Mouse (Mus musculus): Measurements from ENCODE around the gene As3mt.
A peak's percentile ranks its signal among the peaks of the same experiment; 100 is the strongest.

As3mt gene

DNA sequence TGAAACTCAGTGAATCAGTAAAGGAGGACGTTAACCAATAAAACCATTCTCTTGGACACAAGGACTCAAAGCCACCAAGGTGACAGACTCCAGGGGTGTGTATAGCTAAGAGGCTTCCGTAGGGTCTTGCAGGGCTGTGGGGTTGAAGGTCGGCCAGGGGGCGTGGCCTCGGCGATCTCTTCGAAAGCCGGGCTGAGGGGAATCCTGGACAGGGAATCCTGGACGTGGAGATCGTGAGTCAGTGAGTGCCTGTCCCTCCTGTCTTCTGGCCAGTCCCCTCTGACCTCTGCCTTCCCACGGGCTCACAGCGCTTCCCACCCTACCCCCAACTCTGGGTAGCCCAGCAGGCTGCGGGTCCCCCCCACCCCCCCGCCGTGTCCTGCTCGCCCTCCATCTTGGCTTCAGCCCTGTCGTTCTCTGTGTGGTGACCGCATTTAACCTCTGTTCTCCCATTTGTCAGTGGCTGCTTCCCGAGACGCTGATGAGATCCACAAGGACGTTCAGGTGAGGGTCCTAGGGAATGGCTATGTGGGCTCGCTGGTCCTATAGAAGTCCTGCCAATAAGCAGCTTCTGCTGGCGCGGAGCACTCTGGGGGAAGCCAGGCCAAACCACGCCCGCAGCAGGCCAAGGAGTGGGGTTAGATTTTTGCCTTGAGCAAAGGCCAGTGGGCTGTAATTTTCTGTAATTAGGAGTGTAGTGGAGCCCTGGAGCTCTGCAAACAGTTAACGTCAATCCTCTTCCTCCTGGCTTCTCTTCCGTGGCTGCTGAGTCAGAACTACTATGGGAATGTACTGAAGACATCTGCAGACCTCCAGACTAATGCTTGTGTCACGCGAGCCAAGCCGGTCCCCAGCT lies at the start of gene As3mt:
Gene As3mt, plus strand, starts transcription at position 163 of the 856 bp plus-strand sequence.
- peak; percentile 60 to 83 for DNase-seq (ENCODE audit: low spot score in 2 of 2)

DNA sequence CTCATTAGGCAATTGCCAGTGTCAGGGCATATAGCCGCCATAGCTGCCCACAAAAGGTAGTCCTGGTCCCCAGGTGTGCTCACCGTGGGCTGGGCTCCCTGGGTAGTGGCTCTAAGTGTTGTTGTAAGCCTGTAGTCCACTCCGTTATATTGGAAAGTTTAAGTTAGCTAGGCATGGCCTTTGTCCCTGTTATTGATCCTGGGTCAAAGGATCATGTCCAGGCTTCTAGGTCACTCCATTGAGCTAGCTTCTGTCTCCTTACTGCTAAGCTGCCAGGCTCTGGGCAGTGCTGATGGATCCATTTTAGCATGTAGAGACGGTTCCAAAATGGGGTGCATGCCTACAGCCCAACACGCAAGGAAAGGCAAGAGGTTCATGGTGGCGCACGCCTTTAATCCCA lies 48.9 kb upstream of the As3mt start:
- DNase-seq (ENCODE audit: low spot score in 2 of 2), result no peak

DNA sequence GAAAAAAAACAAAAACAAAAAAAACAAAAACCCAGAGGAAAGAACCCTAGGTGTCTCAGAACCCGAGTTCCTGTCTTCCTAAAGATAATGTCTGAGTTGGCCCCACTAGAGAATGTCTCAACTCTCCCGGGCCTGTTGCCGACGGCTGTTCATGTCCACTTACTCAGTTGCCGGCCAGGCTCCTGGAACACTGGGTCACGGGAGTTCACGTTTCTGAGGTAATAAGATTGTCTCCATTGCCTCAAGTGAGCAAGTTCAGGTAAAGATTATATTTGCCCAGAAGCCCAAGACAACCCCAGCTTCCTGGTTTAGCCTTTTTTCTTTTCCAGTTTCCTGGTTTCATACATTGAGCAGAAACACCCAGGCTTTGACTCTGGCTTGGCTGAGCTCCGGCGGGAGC lies 48.4 kb upstream of the As3mt start:
- no peak for DNase-seq (ENCODE audit: low spot score in 2 of 2)

DNA sequence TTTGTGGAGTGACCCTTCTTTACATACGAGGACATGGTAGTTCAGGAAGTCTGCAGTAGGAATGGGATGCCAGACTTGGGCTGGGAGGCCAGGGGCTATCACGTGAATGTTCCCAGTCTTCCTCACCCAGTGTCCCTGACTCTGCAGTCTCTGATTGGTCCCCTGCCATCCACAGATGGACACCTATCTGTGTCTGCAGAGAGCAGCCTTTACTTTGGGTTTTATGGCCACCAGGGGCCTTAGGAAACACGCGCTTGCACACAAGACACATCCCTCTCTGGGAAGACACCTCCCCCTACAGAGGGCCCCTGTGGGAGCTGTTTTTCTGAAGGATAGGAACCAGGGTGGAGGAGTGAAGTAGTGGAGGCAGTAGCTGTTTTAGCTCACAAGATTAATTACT lies 45.7 kb upstream of the As3mt start:
- DNase-seq (ENCODE audit: low spot score in 2 of 2), result no peak

DNA sequence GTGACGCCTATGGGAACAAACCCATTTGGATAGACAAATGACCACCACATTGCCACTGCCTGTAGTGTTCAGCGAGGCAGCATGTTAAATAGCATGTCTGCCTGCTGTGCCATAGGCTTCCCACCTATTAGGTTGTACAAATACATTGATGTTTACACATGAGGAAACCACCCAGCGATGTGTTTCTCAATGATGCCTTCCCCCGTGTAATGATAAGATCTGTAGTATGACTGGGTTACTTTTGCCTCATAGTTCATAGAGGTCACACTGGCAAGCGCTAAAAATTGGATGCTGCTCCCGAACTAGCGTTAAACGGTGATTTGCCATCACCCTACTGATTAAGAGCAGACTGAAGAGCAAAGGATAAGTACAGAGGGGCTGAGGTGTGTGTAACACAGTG lies 45.0 kb upstream of the As3mt start:
- no peak for DNase-seq (ENCODE audit: low spot score in 2 of 2)

DNA sequence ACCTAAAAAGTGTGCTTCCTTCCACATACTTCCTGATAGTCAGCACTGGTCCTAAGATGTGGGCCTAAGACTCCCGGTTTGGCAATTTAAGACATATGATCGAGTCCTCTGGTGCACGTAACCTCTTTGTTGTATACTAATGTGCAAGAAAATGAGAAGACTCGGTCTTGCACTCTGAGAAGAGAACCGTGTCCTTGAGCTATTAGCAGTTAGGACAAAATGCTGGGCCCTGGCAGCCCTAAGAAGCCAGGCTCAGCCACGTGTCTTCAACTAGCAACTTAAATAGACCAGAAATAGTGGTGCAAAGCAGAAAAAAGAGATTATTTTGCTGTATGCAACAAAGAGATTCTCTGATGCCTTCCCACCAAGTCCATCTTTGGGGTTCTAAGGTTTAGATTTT lies 44.5 kb upstream of the As3mt start:
- no peak for DNase-seq (ENCODE audit: low spot score in 2 of 2)

DNA sequence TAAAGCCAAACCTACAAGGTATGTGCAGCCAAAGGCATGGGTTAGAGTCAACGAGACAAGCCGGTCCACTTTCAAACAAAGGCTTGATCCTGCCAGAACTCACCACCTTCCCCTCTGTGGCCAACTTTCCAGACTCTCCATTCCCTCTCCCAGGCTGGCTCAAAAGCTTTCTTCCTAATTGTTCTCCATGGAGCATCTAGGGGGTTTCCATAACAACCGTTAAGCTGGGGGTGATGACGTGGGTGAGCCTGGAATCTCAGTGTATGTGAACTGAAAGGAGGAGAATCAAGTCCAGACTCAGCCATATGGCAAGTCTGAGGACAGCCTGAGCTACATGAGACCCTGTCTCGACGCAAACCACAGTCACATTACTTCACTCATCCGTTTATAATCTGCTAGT lies 41.8 kb upstream of the As3mt start:
- DNase-seq (ENCODE audit: low spot score in 2 of 2), result no peak

DNA sequence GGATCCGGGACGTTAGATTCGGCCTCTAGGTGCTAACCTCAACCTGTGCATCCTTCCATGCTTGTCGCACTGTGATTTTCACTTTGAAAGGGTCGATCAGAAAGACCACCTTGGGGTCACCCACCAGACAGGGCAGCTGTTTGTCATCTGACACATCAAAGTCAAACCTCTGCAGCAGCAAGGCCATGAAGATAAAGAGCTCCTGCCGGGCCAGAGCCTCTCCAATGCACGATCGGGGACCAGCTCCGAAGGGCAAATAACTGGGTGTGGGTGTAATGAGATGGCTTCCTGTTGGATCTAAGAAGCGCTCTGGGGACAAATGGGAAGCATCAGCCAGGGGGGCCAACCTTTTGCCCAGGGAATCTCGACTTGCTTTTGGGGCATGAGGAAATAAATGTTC lies 40.0 kb upstream of the As3mt start:
- no peak for DNase-seq (ENCODE audit: low spot score in 2 of 2)

DNA sequence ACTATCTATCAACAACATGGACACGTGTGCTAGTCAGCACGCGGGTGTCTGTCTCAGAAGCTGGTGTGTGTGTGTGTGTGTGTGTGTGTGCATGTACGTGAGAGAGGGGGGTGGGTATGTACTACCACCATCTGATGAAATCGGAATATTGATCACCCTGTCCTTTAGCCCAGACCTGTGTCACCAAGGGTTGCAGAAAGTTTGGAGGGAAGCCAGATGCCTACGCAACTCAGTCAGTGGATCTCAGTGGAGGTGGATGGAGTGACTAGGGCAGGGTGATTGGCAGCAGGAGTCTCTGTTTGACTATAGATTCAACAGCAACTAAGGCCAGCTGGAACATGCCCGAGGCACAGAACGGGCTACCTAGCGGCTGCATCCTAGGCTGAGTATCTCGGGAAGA lies 39.0 kb upstream of the As3mt start:
- no peak for DNase-seq (ENCODE audit: low spot score in 2 of 2)

DNA sequence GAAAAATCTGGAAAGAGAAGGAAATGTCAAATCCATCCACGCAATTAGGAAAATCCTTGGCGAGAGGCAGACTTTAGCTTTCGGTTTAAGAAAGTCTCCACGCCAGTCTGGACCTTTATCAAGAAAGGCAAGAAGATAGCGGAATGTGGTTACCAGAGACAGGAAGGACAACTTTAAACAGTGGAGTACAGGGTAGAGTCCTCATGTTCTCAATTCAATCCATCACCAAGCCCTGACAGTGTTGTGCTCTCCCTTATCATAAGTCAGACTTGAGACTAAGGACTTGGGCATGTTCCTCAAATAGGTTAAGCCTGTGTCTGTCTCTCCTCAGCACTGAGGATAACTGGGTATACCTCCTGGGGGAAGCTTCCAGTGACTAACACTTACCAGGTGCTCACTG lies 37.5 kb upstream of the As3mt start:
- DNase-seq (ENCODE audit: low spot score in 2 of 2), result no peak

DNA sequence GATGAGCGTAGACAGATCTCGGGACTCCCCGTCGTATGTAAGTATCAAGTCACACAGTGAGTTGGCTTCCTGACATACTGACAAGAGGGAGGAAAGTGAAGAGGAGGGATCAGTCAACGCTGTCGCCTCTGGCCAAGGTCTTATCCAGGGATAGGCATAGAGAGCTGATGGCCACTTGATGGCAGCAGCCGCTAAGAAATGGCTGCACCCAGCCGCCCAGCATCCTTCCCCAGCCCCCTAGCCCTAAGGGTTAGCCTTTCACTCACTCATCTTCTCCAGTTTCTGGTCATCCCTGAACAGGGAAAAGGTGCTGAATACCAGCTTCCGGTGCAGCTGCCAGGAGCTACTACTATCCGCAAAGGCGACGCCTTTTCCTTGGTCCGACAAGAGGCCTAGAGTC lies 36.6 kb upstream of the As3mt start:
- DNase-seq (ENCODE audit: low spot score in 2 of 2), result peak; percentile 34 to 75

DNA sequence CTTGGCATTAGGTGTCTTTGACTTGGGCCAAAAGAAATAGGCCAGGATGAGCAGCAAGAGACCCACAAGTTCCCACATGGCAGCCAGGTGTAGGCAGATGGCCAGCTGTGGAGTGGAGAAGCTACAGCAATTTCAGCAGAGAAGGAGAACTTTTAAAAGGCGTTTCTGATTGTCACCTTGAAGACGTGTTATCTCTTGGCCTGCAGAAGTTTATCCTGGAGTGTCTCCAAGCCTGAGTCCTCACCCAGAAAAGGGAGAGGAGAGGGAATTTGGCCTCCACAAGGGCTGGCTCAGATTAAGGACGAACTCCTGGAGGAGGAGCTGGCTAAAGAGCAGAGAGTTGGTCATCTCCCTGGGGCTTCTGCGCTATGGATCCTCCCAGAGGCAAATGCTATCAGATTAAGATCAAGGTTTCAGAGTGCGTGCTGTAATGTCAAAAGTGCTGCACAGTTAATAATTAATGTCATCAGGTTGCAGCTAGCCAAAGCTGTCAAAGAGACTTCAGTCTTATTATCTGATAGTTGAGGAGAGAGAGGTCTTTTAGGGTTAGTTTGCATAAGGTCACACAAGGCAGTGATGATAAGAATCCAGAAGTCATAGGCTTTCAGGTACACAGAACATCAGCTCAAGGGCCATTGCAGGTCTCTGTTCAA lies 34.4 kb upstream of the As3mt start, which contains the start of gene Cyp17a1:
Gene Cyp17a1, minus strand, starts transcription at position 407 of the 653 bp plus-strand sequence.
- DNase-seq (ENCODE audit: low spot score in 2 of 2), result no peak

DNA sequence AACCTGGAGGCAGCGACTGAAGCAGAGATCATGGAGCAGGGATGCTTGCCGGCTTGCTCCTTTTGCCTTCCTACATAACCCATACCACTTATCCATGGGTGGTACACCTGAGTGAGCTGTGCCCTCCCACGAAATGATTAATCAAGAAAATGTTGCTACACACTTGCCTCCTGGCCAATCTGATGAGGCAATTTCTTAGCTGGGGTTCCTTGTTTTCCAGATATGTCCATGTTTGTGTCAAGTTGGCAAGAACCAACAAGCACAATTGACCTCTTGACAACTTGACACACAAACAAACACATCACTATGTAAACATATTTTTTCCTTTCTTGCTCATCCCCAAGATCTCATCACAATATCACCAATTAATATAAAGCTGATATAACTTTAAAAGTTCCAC lies 31.6 kb upstream of the As3mt start:
- no peak for DNase-seq (ENCODE audit: low spot score in 2 of 2)

DNA sequence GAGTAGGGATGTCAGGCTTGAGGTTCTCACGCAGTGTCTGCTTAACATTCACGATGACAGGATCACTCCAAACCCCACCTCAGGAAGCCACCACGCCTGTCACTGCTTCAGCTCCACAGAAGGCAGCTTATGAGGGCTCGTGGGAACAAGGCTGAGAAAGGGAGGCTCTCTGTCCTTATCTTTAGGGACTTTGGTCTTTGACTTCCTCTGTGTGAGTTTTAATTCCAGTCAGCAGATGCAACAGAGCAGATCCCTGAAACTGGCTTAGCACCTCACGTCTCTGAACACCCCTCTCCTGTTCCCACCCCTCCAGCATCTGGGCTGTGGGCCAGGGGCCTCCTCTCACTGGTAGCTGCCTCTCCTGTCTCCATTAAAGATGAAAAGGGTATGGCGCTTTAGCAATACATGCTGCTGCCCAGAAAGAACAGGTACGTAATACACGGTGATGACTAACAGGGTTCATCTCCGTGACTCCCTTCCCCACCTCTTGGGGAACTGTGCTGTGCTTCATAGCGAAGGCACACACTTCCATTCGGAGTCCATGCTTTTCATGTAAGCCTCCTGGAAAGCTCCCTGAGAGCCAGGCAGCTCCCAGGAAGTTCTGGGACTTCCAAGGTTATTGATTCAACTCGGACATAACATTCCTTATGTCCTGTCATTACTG lies 27.4 kb upstream of the As3mt start:
- no peak for DNase-seq (ENCODE audit: low spot score in 2 of 2)

DNA sequence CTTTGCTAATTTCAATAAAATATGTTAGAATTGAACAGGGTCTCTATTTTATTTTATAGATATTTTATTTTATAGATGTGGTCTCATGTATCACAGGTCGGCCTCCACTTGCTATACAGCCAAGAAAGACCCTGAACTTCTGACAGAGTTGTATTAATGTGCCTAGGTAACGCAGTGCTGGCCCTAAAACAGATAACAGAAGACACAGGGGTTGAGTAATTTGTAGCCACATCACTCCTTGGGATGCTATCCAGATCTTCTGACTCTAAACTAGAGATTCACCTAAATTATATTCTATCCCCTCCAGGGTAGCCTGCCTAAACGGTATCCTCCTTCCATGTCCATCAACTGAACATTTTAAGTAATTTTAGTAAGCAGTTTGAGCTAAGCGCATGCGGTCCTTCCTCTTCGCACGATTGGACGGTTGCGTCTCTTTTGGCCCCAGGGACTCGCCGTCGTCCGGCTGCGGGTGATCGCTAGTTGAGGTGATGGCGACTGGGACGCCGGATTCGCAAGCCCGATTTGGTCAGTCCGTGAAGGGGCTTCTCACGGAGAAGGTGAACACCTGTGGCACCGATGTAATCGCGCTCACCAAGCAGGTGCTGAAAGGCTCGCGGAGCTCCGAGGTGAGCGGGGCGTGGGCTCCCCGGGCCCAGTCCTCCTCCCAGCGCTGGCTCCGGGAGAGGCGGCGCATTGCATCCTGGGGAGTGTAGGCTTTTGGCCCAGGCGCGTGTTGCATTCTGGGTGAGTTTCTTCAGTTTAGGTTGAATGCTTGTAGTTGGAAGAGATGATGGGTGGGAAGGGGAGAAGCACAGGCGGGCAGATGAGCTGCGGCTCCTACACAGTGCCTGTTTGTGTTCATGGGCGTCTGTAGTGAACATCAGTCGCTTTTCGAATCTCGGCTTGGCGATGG lies 17.5 kb upstream of the As3mt start, which contains the start of gene Borcs7:
Gene Borcs7, plus strand, starts transcription at position 447 of the 913 bp plus-strand sequence.
- peak; percentile 87 to 90 for DNase-seq (ENCODE audit: low spot score in 2 of 2)

DNA sequence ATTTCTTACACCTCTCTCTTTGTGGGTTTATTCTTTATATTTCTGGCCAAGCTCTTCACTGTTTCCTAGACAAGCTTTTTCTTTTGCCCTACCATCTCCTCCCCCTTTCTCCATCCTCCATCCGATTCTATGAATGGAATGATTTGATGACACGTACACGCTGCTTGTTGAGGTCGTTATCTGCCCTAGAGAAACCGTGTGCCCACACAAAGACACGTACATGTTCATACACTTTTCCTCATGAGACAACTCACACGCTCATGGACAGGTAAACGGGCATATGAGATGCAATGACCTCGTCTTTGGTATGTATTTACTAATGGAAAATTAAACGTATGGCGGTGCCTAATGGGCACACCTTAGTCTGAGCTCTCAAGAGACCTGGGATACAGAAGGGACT lies 16.9 kb upstream of the As3mt start:
- no peak for DNase-seq (ENCODE audit: low spot score in 2 of 2)

DNA sequence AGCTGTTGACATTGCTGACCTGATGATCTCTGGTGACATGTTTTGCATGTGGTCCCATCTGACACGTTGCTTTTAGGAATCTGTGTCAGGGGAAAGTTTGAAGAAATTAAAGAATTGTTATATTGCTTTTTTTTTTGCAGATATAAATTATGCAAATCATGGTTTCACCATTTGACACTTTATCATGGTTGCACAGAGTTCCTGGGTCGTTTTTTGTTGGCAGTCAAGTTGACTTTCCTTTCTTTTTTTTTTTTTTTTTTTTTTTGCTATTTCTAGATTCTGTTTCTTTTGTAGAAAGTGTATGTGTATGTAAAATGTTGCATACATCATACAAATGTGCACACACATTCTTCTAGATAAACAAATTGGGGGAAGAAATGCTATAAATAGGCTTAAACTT lies 16.2 kb upstream of the As3mt start:
- no peak for DNase-seq (ENCODE audit: low spot score in 2 of 2)

DNA sequence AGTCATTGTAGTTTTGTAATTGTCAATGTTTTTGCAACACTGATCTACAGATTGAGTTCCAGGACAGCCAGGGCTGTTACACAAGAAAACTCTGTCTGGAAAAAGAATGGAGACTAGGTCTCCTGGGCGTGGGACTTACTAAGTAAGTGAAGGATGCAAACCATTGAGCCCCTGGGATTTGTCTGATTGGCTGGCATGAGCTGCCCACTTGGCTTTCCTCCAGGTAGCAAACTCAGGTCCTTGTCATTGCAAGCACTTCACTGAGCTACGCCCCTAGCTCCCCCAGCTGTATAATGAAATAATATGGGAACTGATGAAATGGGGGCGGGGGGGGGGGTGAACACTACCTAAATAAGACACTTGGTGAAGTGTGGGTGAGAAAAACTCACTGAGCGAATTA lies 14.1 kb upstream of the As3mt start:
- no peak for DNase-seq (ENCODE audit: low spot score in 2 of 2)

DNA sequence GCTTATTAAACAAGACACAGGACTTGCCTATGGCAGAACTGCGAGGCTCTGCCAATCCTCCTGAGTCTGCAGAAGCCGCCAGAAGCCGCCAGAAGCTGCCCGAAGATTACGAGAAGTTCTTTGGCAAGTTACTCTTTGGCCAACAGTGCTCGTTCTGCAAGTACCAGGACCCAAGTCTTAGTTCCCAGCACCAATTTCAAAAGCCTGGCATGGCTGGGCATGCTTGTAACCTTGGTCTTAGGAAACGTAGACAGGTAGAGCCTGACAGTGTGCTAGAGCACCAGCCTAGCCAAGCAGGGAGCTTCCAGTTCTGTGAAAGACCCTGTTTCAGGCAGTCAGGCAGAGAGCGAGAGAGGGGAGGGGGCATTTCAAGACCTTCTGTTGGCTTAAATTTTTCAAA lies 10.8 kb upstream of the As3mt start:
- DNase-seq (ENCODE audit: low spot score in 2 of 2), result no peak

DNA sequence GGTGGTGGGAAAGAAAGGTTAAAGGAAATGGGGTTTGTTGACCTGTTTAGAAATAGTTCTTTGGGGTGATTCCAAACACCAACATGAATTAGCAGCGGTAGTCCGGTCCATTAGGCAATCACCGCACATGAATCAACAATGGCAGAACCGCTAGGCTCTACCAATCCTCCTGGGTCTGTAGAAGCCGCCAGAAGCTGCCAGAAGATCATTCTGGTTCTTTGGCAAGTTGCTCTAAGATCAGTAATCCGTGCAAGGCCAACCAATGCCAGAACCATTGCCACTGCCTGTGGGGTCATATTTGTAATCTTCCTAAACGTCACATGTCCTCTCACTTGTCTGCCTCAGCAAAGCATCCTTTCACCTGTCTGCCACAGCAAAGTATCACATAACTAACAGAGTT lies 10.3 kb upstream of the As3mt start:
- no peak for DNase-seq (ENCODE audit: low spot score in 2 of 2)

DNA sequence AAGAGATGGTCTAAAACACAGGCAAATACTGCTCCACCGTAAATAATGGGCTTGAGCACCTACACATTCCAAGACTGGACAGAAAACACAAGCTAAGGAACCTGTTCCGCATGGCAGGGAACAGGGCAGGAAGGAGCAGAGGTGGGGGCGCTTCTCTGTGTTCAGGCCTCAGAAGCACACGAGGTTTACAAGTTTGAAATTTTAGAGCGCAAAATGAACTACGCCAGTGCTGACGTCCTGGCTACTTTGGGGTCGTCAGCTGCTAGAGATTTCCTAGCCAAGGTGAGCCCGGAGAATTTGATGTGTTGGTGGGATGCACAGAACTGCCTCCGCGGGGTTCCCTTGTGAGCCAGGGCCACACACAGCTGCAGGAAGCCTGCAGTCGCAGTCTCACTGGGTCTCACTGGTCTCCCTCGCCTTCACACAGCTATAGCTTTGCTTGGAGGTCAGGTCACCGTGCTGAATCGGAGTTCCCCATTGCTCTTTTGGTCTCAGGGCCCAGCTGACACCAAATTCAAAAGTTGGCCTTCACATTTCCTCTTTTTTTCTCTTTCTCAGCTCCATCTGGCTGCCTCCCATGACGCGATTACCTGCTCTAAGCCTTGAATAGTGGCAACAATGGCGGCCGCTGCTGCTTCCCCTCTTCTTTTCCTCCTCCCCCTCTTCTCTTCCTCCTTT lies 9.3 kb upstream of the As3mt start:
- peak in 1 of 2 experiments; percentile 54 for DNase-seq (ENCODE audit: low spot score in 2 of 2)
